Mouse (Mus musculus): ENCODE results near the gene Reg3g. TPM values are rescaled to one million over a fixed set of nuclear protein-coding genes. Genes with fewer than 3 reads are reported as not detected.

The Reg3g gene
- not detected in 2 replicates for polyA plus RNA-seq (2014; fragmentation: Nextera tagmentation; extraction: Ambion mirVana)

- H3K4me2 ChIP-seq (ENCODE audit: low read length): no peak within 1 kb of the TSS
- no peak within 1 kb of the TSS for H3K27ac ChIP-seq (replicated peaks; ENCODE audit: low read depth, low read length)
- DNase-seq: no peak
- no peak for ATAC-seq (ENCODE audit: low FRiP score, low TSS enrichment)
- H3K4me1 ChIP-seq (ENCODE audit: control insufficient read depth, insufficient read depth, low read length): no peaks in the 10 kb centered on the region
- H3K4me3 ChIP-seq (replicated peaks; ENCODE audit: low read depth, low read length): no peak within 1 kb of the TSS
- no peaks in the 10 kb centered on the region for H3K9me3 ChIP-seq (ENCODE audit: control insufficient read depth, low read length)
- H3K27me3 ChIP-seq (ENCODE audit: control insufficient read depth, insufficient read depth, low read length): no peaks in the 10 kb centered on the region
- no peaks in the 10 kb centered on the region for H3K36me3 ChIP-seq (ENCODE audit: control insufficient read depth, insufficient read depth, low read length)
- H3K9ac ChIP-seq (replicated peaks; ENCODE audit: low read length): no peak within 1 kb of the TSS
- WGBS: 93% methylated on average over 2 of the region's 2 CpGs
Measured at GRCm38 (mm10) chr6:78468772-78469171, at the start of gene Reg3g. TSS of gene Reg3g (minus strand) at chr6:78468872.

GRCm38 (mm10) chr6:78515777-78516446, 47.2 kb upstream of the Reg3g start:
- no peak for ATAC-seq (ENCODE audit: low FRiP score, low TSS enrichment)
- no peaks in the 10 kb centered on the region for H3K9me3 ChIP-seq (ENCODE audit: control insufficient read depth, low read length)
- no peaks in the 10 kb centered on the region for H3K4me1 ChIP-seq (ENCODE audit: control insufficient read depth, insufficient read depth, low read length)
- no peak overlapping the region for H3K4me2 ChIP-seq (ENCODE audit: low read length)
- no peak overlapping the region for H3K9ac ChIP-seq (replicated peaks; ENCODE audit: low read length)
- H3K36me3 ChIP-seq (ENCODE audit: control insufficient read depth, insufficient read depth, low read length): no peaks in the 10 kb centered on the region
- H3K27me3 ChIP-seq (ENCODE audit: control insufficient read depth, insufficient read depth, low read length): no peaks in the 10 kb centered on the region
- no peak overlapping the region for H3K27ac ChIP-seq (replicated peaks; ENCODE audit: low read depth, low read length)
- no peak overlapping the region for H3K4me3 ChIP-seq (replicated peaks; ENCODE audit: low read depth, low read length)
- 63% methylated on average over 3 of the region's 3 CpGs for WGBS
- peak; percentile 68 for DNase-seq

- WGBS: 7% methylated on average over 3 of the region's 3 CpGs
- Histone ChIP-seq H3K27me3 (ENCODE audit: control insufficient read depth, insufficient read depth, low read length) (no peaks in the 10 kb centered on the region), H3K9me3 (ENCODE audit: control insufficient read depth, low read length) (no peaks in the 10 kb centered on the region), H3K4me1 (ENCODE audit: control insufficient read depth, insufficient read depth, low read length) (no peaks in the 10 kb centered on the region), H3K36me3 (ENCODE audit: control insufficient read depth, insufficient read depth, low read length) (no peaks in the 10 kb centered on the region), H3K27ac (replicated peaks; ENCODE audit: low read depth, low read length) (no peak overlapping the region), H3K4me2 (ENCODE audit: low read length) (no peak overlapping the region), H3K9ac (replicated peaks; ENCODE audit: low read length) (no peak overlapping the region), H3K4me3 (replicated peaks; ENCODE audit: low read depth, low read length) (no peak overlapping the region)
- ATAC-seq (ENCODE audit: low FRiP score, low TSS enrichment) (peak; percentile 78; the same call in 1 of the 2 replicates), DNase-seq (peak; percentile 83)
Measured at GRCm38 (mm10) chr6:78512833-78513232, 44.2 kb upstream of the Reg3g start.

- Histone ChIP-seq H3K4me2 (ENCODE audit: low read length) (no peak overlapping the region), H3K4me3 (replicated peaks; ENCODE audit: low read depth, low read length) (no peak overlapping the region), H3K9ac (replicated peaks; ENCODE audit: low read length) (no peak overlapping the region), H3K36me3 (ENCODE audit: control insufficient read depth, insufficient read depth, low read length) (no peaks in the 10 kb centered on the region), H3K9me3 (ENCODE audit: control insufficient read depth, low read length) (no peaks in the 10 kb centered on the region), H3K4me1 (ENCODE audit: control insufficient read depth, insufficient read depth, low read length) (no peaks in the 10 kb centered on the region), H3K27me3 (ENCODE audit: control insufficient read depth, insufficient read depth, low read length) (no peaks in the 10 kb centered on the region), H3K27ac (replicated peaks; ENCODE audit: low read depth, low read length) (no peak overlapping the region)
- peak; percentile 36 for DNase-seq
- 65% methylated on average over 3 of the region's 3 CpGs for WGBS
- ATAC-seq (ENCODE audit: low FRiP score, low TSS enrichment): no peak
Measured at GRCm38 (mm10) chr6:78510173-78510900, 41.7 kb upstream of the Reg3g start.

- Histone ChIP-seq H3K4me2 (ENCODE audit: low read length) (no peak overlapping the region), H3K9me3 (ENCODE audit: control insufficient read depth, low read length) (no peaks in the 10 kb centered on the region), H3K36me3 (ENCODE audit: control insufficient read depth, insufficient read depth, low read length) (no peaks in the 10 kb centered on the region), H3K4me3 (replicated peaks; ENCODE audit: low read depth, low read length) (no peak overlapping the region), H3K4me1 (ENCODE audit: control insufficient read depth, insufficient read depth, low read length) (no peaks in the 10 kb centered on the region), H3K27ac (replicated peaks; ENCODE audit: low read depth, low read length) (no peak overlapping the region), H3K27me3 (ENCODE audit: control insufficient read depth, insufficient read depth, low read length) (no peaks in the 10 kb centered on the region), H3K9ac (replicated peaks; ENCODE audit: low read length) (no peak overlapping the region)
- DNase-seq: no peak
- no peak for ATAC-seq (ENCODE audit: low FRiP score, low TSS enrichment)
- 73% methylated on average over 3 of the region's 3 CpGs for WGBS
Measured at GRCm38 (mm10) chr6:78505745-78506144, 37.1 kb upstream of the Reg3g start.

GRCm38 (mm10) chr6:78494633-78495032, 26.0 kb upstream of the Reg3g start:
- no peaks in the 10 kb centered on the region for H3K4me1 ChIP-seq (ENCODE audit: control insufficient read depth, insufficient read depth, low read length)
- H3K27ac ChIP-seq (replicated peaks; ENCODE audit: low read depth, low read length): no peak overlapping the region
- no peaks in the 10 kb centered on the region for H3K36me3 ChIP-seq (ENCODE audit: control insufficient read depth, insufficient read depth, low read length)
- no peak overlapping the region for H3K4me3 ChIP-seq (replicated peaks; ENCODE audit: low read depth, low read length)
- DNase-seq: no peak
- no peak overlapping the region for H3K4me2 ChIP-seq (ENCODE audit: low read length)
- WGBS: 92% methylated on average over 3 of the region's 3 CpGs
- no peak for ATAC-seq (ENCODE audit: low FRiP score, low TSS enrichment)
- H3K27me3 ChIP-seq (ENCODE audit: control insufficient read depth, insufficient read depth, low read length): no peaks in the 10 kb centered on the region
- H3K9me3 ChIP-seq (ENCODE audit: control insufficient read depth, low read length): no peaks in the 10 kb centered on the region
- H3K9ac ChIP-seq (replicated peaks; ENCODE audit: low read length): no peak overlapping the region

- Histone ChIP-seq H3K4me3 (replicated peaks; ENCODE audit: low read depth, low read length) (no peak overlapping the region), H3K4me2 (ENCODE audit: low read length) (no peak overlapping the region), H3K36me3 (ENCODE audit: control insufficient read depth, insufficient read depth, low read length) (no peaks in the 10 kb centered on the region), H3K9ac (replicated peaks; ENCODE audit: low read length) (no peak overlapping the region), H3K4me1 (ENCODE audit: control insufficient read depth, insufficient read depth, low read length) (no peaks in the 10 kb centered on the region), H3K27ac (replicated peaks; ENCODE audit: low read depth, low read length) (no peak overlapping the region), H3K9me3 (ENCODE audit: control insufficient read depth, low read length) (no peaks in the 10 kb centered on the region), H3K27me3 (ENCODE audit: control insufficient read depth, insufficient read depth, low read length) (no peaks in the 10 kb centered on the region)
- DNase-seq (no peak), ATAC-seq (ENCODE audit: low FRiP score, low TSS enrichment) (no peak)
- WGBS: 81% methylated on average over 3 of the region's 3 CpGs
Measured at GRCm38 (mm10) chr6:78469287-78469686, 615 bp upstream of the Reg3g start.

- Histone ChIP-seq H3K9me3 (ENCODE audit: control insufficient read depth, low read length) (no peaks in the 10 kb centered on the region), H3K9ac (replicated peaks; ENCODE audit: low read length) (no peak overlapping the region), H3K4me1 (ENCODE audit: control insufficient read depth, insufficient read depth, low read length) (no peaks in the 10 kb centered on the region), H3K27ac (replicated peaks; ENCODE audit: low read depth, low read length) (no peak overlapping the region), H3K36me3 (ENCODE audit: control insufficient read depth, insufficient read depth, low read length) (no peaks in the 10 kb centered on the region), H3K4me3 (replicated peaks; ENCODE audit: low read depth, low read length) (no peak overlapping the region), H3K4me2 (ENCODE audit: low read length) (no peak overlapping the region), H3K27me3 (ENCODE audit: control insufficient read depth, insufficient read depth, low read length) (no peaks in the 10 kb centered on the region)
- 86% methylated on average over 2 of the region's 2 CpGs for WGBS
- DNase-seq (no peak), ATAC-seq (ENCODE audit: low FRiP score, low TSS enrichment) (no peak)
Measured at GRCm38 (mm10) chr6:78463266-78463665, 5.4 kb downstream of the Reg3g start.

GRCm38 (mm10) chr6:78462360-78462759, 6.3 kb downstream of the Reg3g start:
- Histone ChIP-seq H3K27me3 (ENCODE audit: control insufficient read depth, insufficient read depth, low read length) (no peaks in the 10 kb centered on the region), H3K27ac (replicated peaks; ENCODE audit: low read depth, low read length) (no peak overlapping the region), H3K4me3 (replicated peaks; ENCODE audit: low read depth, low read length) (no peak overlapping the region), H3K36me3 (ENCODE audit: control insufficient read depth, insufficient read depth, low read length) (no peaks in the 10 kb centered on the region), H3K4me2 (ENCODE audit: low read length) (no peak overlapping the region), H3K4me1 (ENCODE audit: control insufficient read depth, insufficient read depth, low read length) (no peaks in the 10 kb centered on the region), H3K9me3 (ENCODE audit: control insufficient read depth, low read length) (no peaks in the 10 kb centered on the region), H3K9ac (replicated peaks; ENCODE audit: low read length) (no peak overlapping the region)
- WGBS: 74% methylated on average over 2 of the region's 2 CpGs
- DNase-seq: no peak
- no peak for ATAC-seq (ENCODE audit: low FRiP score, low TSS enrichment)
